Mouse (Mus musculus) hindbrain, embryonic 10.5 days (tissue): ENCODE results near the gene Cdca3. TPM values are rescaled to one million over a fixed set of nuclear protein-coding genes. Genes with fewer than 3 reads are reported as not detected.
A peak's percentile ranks its signal among the peaks of the same experiment; 100 is the strongest.
"Not testable (repeated sequence)": the region's sequence is repeated elsewhere in the genome, so short reads cannot be mapped to it uniquely, and the experiment has no call there.

ENCODE experiments used
- DNase-seq: peaks from one replicate; pipeline ENCODE4 v3.0.0-alpha.2; 2017; ENCODE audit warnings: low spot score
- H3K27ac ChIP-seq: fragments of 300-500 bp; sonication (generic); 2 replicates; pipeline ENCODE4 v1.5.1; 2016; ENCODE audit warnings: mild to moderate bottlenecking, moderate library complexity
- H3K27me3 ChIP-seq: fragments of 300-500 bp; sonication (generic); 2 replicates; pipeline ENCODE4 v1.6.1; 2016; ENCODE audit warnings: mild to moderate bottlenecking; ENCODE audit not compliant: poor library complexity, insufficient read depth, severe bottlenecking
- H3K36me3 ChIP-seq: fragments of 300-500 bp; sonication (generic); 2 replicates; pipeline ENCODE4 v1.6.1; 2016; ENCODE audit warnings: mild to moderate bottlenecking, moderate library complexity
- H3K4me1 ChIP-seq: fragments of 300-500 bp; sonication (generic); replicated peaks from 2 replicates; pipeline ENCODE4 v1.6.1; 2016; ENCODE audit warnings: mild to moderate bottlenecking
- H3K4me3 ChIP-seq: fragments of 300-500 bp; sonication (generic); 2 replicates; pipeline ENCODE4 v1.5.1; 2016; ENCODE audit warnings: mild to moderate bottlenecking, moderate library complexity
- H3K9me3 ChIP-seq: fragments of 300-500 bp; sonication (generic); 2 replicates; pipeline ENCODE4 v1.6.1; 2016; ENCODE audit warnings: mild to moderate bottlenecking, moderate library complexity
- WGBS: fragments of 180-500 bp; shearing (Covaris S2); methylation state at CpG from one replicate; pipeline ENCODE4 v1.1.7; 2016; 5-methylcytosine and 5-hydroxymethylcytosine counted together
- polyA plus RNA-seq: library from polyadenylated mRNA; unstranded; fragments of >200 nt; fragmentation: Nextera tagmentation; extraction: Ambion mirVana; gene quantifications from 2 replicates; pipeline ENCODE4 v1.2.1, GENCODE M21; 2016

Cdca3 gene
- polyA plus RNA-seq, 1 experiment from 2014 or later: 232 TPM

DNA sequence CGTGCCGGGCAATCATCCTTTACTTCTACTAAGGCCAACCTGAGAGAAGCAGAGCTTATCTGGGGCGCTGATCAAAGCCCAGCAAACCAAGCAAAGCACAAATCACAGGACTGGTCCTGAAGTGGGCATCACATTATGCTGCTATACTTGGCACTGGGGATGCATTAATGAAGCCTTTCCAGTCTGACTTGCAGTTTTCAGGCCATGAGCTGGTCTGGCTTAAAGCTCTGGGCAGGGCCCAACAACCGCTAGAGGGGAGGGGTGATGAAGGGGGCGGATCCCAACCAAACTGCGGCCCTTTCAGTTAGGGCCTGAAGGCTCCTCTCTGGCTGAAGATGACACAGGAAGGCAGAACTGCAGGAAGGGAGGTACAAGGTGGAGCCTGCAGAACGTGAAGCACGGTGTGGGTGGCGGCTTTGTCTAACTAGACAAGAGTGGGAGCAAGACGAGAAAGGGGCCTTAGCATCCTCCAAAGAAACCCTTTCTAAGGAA, 1.2 kb upstream of the Cdca3 start:
- Histone ChIP-seq H3K9me3 (no peaks in the 10 kb centered on the region), H3K27ac (peak overlapping the region; percentile 92), H3K4me3 (peak overlapping the region; percentile 71), H3K36me3 (peaks cover 63% of the 10 kb centered on the region), H3K27me3 (no peaks in the 10 kb centered on the region), H3K4me1 (peaks cover 36% of the 10 kb centered on the region)
- 28% methylated on average over 10 of the region's 10 CpGs for WGBS
- peak; percentile 37 for DNase-seq

DNA sequence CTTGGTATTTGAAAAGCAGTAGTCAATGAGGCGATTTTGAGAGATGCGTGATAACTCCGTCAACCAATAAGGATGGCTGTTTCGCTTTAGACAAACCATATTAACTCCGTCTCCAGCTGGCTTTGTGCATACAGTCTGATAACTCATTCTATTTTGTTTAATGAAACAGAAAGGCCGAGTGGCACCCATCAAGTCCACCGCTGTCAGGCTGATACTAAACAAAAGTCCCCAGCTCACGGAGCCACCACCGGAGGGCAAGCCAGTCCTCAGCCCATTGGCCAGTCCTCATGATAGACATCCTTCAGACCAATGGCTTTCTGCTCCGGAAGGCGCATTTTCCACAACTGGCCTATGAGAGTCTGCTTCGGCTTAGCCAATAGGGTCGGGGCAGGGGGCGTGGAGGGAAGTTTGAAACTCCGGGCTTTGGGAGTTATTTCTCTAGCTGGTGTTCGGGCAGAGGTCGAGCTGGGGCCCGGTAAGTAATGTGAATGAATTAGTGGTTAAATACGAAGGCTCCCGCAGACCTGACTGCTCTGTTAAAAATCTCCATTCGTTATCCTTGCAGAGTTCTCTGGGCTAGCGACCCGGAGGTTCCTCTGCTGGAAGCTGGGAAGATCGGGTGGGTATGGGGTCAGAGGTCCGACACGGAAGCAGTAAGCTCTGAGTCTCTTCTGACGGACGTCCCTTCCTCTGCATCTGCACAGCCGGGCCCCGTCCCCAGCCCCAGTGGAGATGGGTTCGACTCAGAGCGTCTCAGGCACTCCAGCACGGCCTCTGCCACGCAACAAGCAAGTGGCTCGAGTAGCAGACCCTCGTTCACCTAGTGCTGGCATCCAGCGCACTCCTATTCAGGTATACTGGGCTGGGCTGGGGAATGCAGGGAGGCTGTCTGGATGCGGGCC, 703 bp downstream of the Cdca3 start:
- Histone ChIP-seq H3K4me1 (peaks cover 47% of the 10 kb centered on the region), H3K9me3 (no peaks in the 10 kb centered on the region), H3K36me3 (peaks cover 63% of the 10 kb centered on the region), H3K27me3 (no peaks in the 10 kb centered on the region), H3K4me3 (peak overlapping the region; percentile 71), H3K27ac (peak overlapping the region; percentile 92)
- peak; percentile 93 for DNase-seq
- WGBS: under 1% methylated on average over 38 of the region's 38 CpGs

- peak overlapping the region; percentile 71 for H3K4me3 ChIP-seq
- peaks cover 56% of the 10 kb centered on the region for H3K4me1 ChIP-seq
- H3K27ac ChIP-seq, H3K27me3 ChIP-seq, H3K9me3 ChIP-seq, DNase-seq: not testable (repeated sequence)
- peaks cover 58% of the 10 kb centered on the region for H3K36me3 ChIP-seq
- 98% methylated on average over 4 of the region's 4 CpGs for WGBS
These were observed 1.9 kb downstream of the Cdca3 start for GRCm38 (mm10) chr6:124831199-124831598.

DNA sequence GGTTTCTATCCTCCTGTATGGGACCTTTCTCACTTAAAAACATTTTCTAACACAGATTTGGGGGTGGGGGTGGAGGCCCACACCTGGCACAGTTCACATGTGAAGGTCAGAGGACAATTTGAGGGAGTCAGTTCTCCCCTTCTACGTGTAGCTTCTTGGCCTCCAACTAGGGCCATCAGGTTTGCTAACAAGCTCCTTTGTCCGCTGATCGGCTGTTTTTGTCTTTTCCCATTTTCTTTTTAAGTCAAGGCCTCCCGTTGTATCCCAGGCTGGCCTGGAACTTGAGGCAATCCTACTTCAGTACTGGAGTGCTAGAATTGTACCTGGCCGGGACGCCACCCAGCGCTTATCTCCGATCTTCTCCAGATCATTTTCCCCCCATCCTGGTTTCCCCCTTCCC, 2.3 kb downstream of the Cdca3 start:
- peaks cover 56% of the 10 kb centered on the region for H3K4me1 ChIP-seq
- H3K27me3 ChIP-seq: no peaks in the 10 kb centered on the region
- no peak overlapping the region for H3K27ac ChIP-seq
- 97% methylated on average over 8 of the region's 8 CpGs for WGBS
- H3K4me3 ChIP-seq: no peak overlapping the region
- H3K9me3 ChIP-seq: no peaks in the 10 kb centered on the region
- DNase-seq: no peak
- H3K36me3 ChIP-seq: peaks cover 54% of the 10 kb centered on the region

DNA sequence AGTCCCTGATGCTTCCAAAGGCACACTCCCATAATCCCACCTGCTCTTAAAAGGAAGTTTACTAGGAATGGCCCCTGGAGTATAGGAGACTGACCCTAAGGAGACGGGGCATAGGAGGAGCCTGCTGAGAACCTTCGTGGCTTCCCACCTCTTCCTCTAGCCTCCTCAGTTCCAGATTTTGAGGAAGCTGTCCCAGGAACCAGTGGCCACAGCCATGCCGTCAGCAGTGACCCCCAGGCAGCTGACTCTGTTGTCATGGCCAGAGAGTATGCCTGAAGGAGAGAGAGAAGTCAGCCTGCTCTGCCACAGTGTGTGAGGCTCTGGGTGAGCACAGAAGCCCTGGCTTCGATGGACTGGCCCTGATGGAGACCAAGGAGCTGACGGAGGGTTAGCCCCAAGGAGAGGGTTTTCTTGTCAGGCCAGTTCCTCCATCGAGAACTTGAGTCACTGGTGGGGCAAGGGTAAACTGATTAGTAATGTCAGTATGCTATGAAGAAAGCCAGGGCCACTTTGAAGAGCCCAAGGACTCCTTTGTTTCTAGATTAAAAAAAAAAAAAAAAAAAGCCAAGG, 5.2 kb downstream of the Cdca3 start:
- DNase-seq: no peak
- H3K4me1 ChIP-seq: peaks cover 62% of the 10 kb centered on the region
- 0 out of 2 replicates have a peak overlapping the region, but pooled peaks have one; percentile 45 for H3K27ac ChIP-seq
- H3K9me3 ChIP-seq: no peaks in the 10 kb centered on the region
- WGBS: 84% methylated on average over 6 of the region's 6 CpGs
- H3K4me3 ChIP-seq: no peak overlapping the region
- peaks cover 46% of the 10 kb centered on the region for H3K36me3 ChIP-seq
- H3K27me3 ChIP-seq: 0 out of 2 replicates have a peak, but pooled peaks cover 8% of the 10 kb centered on the region

DNA sequence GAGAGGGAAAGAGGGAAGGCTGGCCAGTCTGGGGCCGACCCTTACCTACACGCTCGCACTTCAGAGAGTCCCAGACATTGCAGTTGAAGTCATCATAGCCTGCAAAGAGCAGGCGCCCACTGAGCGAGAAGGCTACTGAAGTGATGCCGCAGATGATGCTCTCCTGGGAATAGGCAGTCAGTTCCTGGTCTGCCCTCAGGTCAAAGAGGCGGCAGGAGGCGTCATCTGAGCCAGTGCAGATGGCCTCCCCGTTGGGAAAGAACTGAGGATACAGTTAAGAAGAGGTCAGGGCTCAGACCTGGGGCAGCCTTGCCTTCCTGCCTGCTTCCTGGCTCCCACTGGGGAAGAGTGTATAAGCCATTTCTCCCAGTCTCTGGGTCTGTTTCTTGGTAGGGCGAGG, 6.2 kb downstream of the Cdca3 start:
- 52% methylated on average over 10 of the region's 10 CpGs for whole genome bisulfite sequencing
- 0 out of 2 replicates have a peak, but pooled peaks cover 9% of the 10 kb centered on the region for H3K27me3 ChIP-seq
- peaks cover 68% of the 10 kb centered on the region for H3K4me1 ChIP-seq
- H3K9me3 ChIP-seq: no peaks in the 10 kb centered on the region
- H3K36me3 ChIP-seq: peaks cover 46% of the 10 kb centered on the region
- H3K4me3 ChIP-seq: 0 out of 2 replicates have a peak overlapping the region, but pooled peaks have one; percentile 11
- DNase-seq: peak; percentile 41
- H3K27ac ChIP-seq: peak overlapping the region; percentile 50

DNA sequence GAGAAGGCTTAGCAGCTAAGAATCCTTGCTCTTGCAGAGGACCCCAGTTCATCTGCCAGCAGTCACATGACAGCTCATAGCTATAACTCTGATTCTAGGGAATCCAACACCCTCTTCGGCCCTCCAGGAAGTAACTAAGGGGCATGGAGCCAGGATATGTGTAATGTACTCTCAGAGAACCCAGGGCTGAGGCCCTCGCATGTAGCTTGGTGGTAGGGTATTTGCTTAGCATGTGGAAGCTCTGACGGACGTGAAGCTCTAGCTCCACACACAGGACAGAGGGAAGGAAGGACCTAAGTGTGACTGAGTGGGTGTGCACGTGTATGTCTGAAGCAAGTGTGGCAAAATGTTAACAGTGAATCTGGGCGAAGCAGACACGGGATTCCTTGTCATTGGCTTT, 7.1 kb downstream of the Cdca3 start:
- Histone ChIP-seq H3K4me1 (peaks cover 63% of the 10 kb centered on the region), H3K4me3 (no peak overlapping the region), H3K27me3 (0 out of 2 replicates have a peak, but pooled peaks cover 11% of the 10 kb centered on the region), H3K27ac (no peak overlapping the region), H3K9me3 (no peaks in the 10 kb centered on the region), H3K36me3 (peaks cover 46% of the 10 kb centered on the region)
- DNase-seq: no peak
- WGBS: 83% methylated on average over 7 of the region's 7 CpGs

GRCm38 (mm10) chr6:124839805-124840204, 10.5 kb downstream of the Cdca3 start:
- peaks cover 22% of the 10 kb centered on the region for H3K36me3 ChIP-seq
- no peak for DNase-seq
- WGBS: 15% methylated on average over 8 of the region's 8 CpGs
- peaks cover 40% of the 10 kb centered on the region for H3K4me1 ChIP-seq
- H3K9me3 ChIP-seq: no peaks in the 10 kb centered on the region
- peak overlapping the region; percentile 23; the same call in 1 of the 2 replicates for H3K4me3 ChIP-seq
- 0 out of 2 replicates have a peak, but pooled peaks cover 11% of the 10 kb centered on the region for H3K27me3 ChIP-seq
- peak overlapping the region; percentile 64 for H3K27ac ChIP-seq

GRCm38 (mm10) chr6:124840241-124841167, 11.2 kb downstream of the Cdca3 start, which contains the start of gene Gnb3:
Gene Gnb3 (minus strand): TSS chr6:124840275.
- peak within 1 kb of the TSS; percentile 64 for H3K27ac ChIP-seq
- H3K27me3 ChIP-seq: 0 out of 2 replicates have a peak, but pooled peaks cover 11% of the 10 kb centered on the region
- peaks cover 22% of the 10 kb centered on the region for H3K36me3 ChIP-seq
- H3K4me3 ChIP-seq: peak within 1 kb of the TSS; percentile 23; the same call in 1 of the 2 replicates
- H3K9me3 ChIP-seq: no peaks in the 10 kb centered on the region
- WGBS: 39% methylated on average over 15 of the region's 15 CpGs
- peaks cover 33% of the 10 kb centered on the region for H3K4me1 ChIP-seq
- no peak for DNase-seq

GRCm38 (mm10) chr6:124847305-124847704, 18.0 kb downstream of the Cdca3 start:
- 9% methylated on average over 9 of the region's 9 CpGs for WGBS
- no peak overlapping the region for H3K4me3 ChIP-seq
- H3K4me1 ChIP-seq: peaks cover 10% of the 10 kb centered on the region
- H3K27ac ChIP-seq: peak overlapping the region; percentile 60; the same call in 1 of the 2 replicates
- DNase-seq: peak; percentile 97
- peaks cover 27% of the 10 kb centered on the region for H3K36me3 ChIP-seq
- H3K9me3 ChIP-seq: no peaks in the 10 kb centered on the region
- peaks cover 7% of the 10 kb centered on the region; the same call in 1 of the 2 replicates for H3K27me3 ChIP-seq

- H3K9me3 ChIP-seq: no peaks in the 10 kb centered on the region
- H3K4me1 ChIP-seq: peaks cover 17% of the 10 kb centered on the region
- WGBS: 44% methylated on average over 8 of the region's 8 CpGs
- peaks cover 28% of the 10 kb centered on the region for H3K36me3 ChIP-seq
- peaks cover 13% of the 10 kb centered on the region; the same call in 1 of the 2 replicates for H3K27me3 ChIP-seq
- no peak overlapping the region for H3K4me3 ChIP-seq
- H3K27ac ChIP-seq: no peak overlapping the region
- no peak for DNase-seq
These were observed 21.2 kb downstream of the Cdca3 start for GRCm38 (mm10) chr6:124850535-124850934.

- H3K4me1 ChIP-seq: peaks cover 49% of the 10 kb centered on the region
- H3K4me3 ChIP-seq: no peak overlapping the region
- H3K27me3 ChIP-seq: peaks cover 29% of the 10 kb centered on the region
- peaks cover 22% of the 10 kb centered on the region for H3K36me3 ChIP-seq
- WGBS: 74% methylated on average over 12 of the region's 12 CpGs
- H3K27ac ChIP-seq: peak overlapping the region; percentile 45; the same call in 1 of the 2 replicates
- DNase-seq: no peak
- H3K9me3 ChIP-seq: no peaks in the 10 kb centered on the region
These were observed 25.3 kb downstream of the Cdca3 start for GRCm38 (mm10) chr6:124854647-124855046.
